Mouse (Mus musculus): ENCODE results near the gene Amer1.

Amer1 gene

GRCm38 (mm10) chrX:95444776-95445111, at the start of gene Amer1:
TSS of gene Amer1 (minus strand) at chrX:95444872.
- DNase-seq: peak; percentile 88

GRCm38 (mm10) chrX:95457166-95457565, 12.5 kb upstream of the Amer1 start:
- no peak for DNase-seq

- no peak for DNase-seq
These were observed 1.2 kb upstream of the Amer1 start for GRCm38 (mm10) chrX:95445866-95446265.

- no peak for DNase-seq
These were observed 469 bp upstream of the Amer1 start for GRCm38 (mm10) chrX:95445141-95445540.

- peak; percentile 56 for DNase-seq
These were observed 535 bp downstream of the Amer1 start for GRCm38 (mm10) chrX:95443898-95444775.

GRCm38 (mm10) chrX:95443390-95443789, 1.3 kb downstream of the Amer1 start:
- peak; percentile 20 for DNase-seq

GRCm38 (mm10) chrX:95442261-95442660, 2.4 kb downstream of the Amer1 start:
- DNase-seq: no peak

- DNase-seq: no peak
These were observed 3.4 kb downstream of the Amer1 start for GRCm38 (mm10) chrX:95441290-95441689.

- DNase-seq: no peak
These were observed 6.2 kb downstream of the Amer1 start for GRCm38 (mm10) chrX:95438491-95438890.

- DNase-seq: no peak
These were observed 7.4 kb downstream of the Amer1 start for GRCm38 (mm10) chrX:95437236-95437635.

- DNase-seq: no peak
These were observed 71.6 kb downstream of the Amer1 start for GRCm38 (mm10) chrX:95373101-95373500.

All from embryo, embryonic 11 days (tissue).